Mouse (Mus musculus) urinary bladder, postnatal 14 days (tissue): ENCODE data around the gene Efemp1.

Source experiments
- DNase-seq: peaks from one replicate; pipeline ENCODE4 v3.0.0; 2021; ENCODE audit warnings: low spot score

Gene Efemp1

GRCm38 (mm10) chr11:28939651-28940050 lies 86.6 kb downstream of the Efemp1 start:
- no peak for DNase-seq

- DNase-seq, result no peak
Measured at GRCm38 (mm10) chr11:28951586-28952210, 98.7 kb downstream of the Efemp1 start.

GRCm38 (mm10) chr11:28954673-28955304 lies 101.8 kb downstream of the Efemp1 start:
- peak; percentile 25 for DNase-seq

GRCm38 (mm10) chr11:28955305-28955701 lies 102.3 kb downstream of the Efemp1 start:
- DNase-seq, result no peak

- no peak for DNase-seq
Measured at GRCm38 (mm10) chr11:28961381-28961780, 108.4 kb downstream of the Efemp1 start.
